Mouse (Mus musculus) liver, embryonic 12.5 days (tissue): ENCODE measurements around the gene Ifi213. TPM values are rescaled to one million over a fixed set of nuclear protein-coding genes. Genes with fewer than 3 reads are reported as not detected.
"Not testable (repeated sequence)": the region's sequence is repeated elsewhere in the genome, so short reads cannot be mapped to it uniquely, and the experiment has no call there.

Experiments
- ATAC-seq: fragments of 200-750 bp; cut with Nextera tagmentation; 2 replicates; pipeline ENCODE4 v1.8.0; 2017; ENCODE audit warnings: moderate number of reproducible peaks, mild to moderate bottlenecking, moderate library complexity
- H3K27ac ChIP-seq: fragments of 300-500 bp; sonication (generic); 2 replicates; pipeline ENCODE4 v1.5.1; 2016; ENCODE audit warnings: mild to moderate bottlenecking
- H3K27me3 ChIP-seq: fragments of 300-500 bp; sonication (generic); replicated peaks from 2 replicates; pipeline ENCODE4 v1.6.1; 2016; ENCODE audit warnings: mild to moderate bottlenecking, moderate library complexity
- H3K36me3 ChIP-seq: fragments of 300-500 bp; sonication (generic); 2 replicates; pipeline ENCODE4 v1.6.1; 2016; ENCODE audit warnings: mild to moderate bottlenecking, moderate library complexity
- H3K4me1 ChIP-seq: fragments of 300-500 bp; sonication (generic); 2 replicates; pipeline ENCODE4 v1.6.1; 2016
- H3K4me2 ChIP-seq: fragments of 300-500 bp; sonication (generic); 2 replicates; pipeline ENCODE4 v1.6.1; 2016; ENCODE audit warnings: mild to moderate bottlenecking, moderate library complexity
- H3K4me3 ChIP-seq: fragments of 300-500 bp; sonication (generic); 2 replicates; pipeline ENCODE4 v1.5.1; 2016; ENCODE audit warnings: mild to moderate bottlenecking, moderate library complexity
- H3K9ac ChIP-seq: fragments of 300-500 bp; sonication (generic); 2 replicates; pipeline ENCODE4 v1.6.1; 2016; ENCODE audit warnings: mild to moderate bottlenecking, moderate library complexity
- H3K9me3 ChIP-seq: fragments of 300-500 bp; sonication (generic); replicated peaks from 2 replicates; pipeline ENCODE4 v1.6.1; 2016; ENCODE audit warnings: mild to moderate bottlenecking, moderate library complexity
- WGBS: fragments of 180-500 bp; shearing (Covaris S2); methylation state at CpG from one replicate; pipeline ENCODE4 v1.1.7; 2016; ENCODE audit not compliant: insufficient replicate concordance; 5-methylcytosine and 5-hydroxymethylcytosine counted together
- polyA plus RNA-seq: library from polyadenylated mRNA; unstranded; fragments of >200 nt; fragmentation: Nextera tagmentation; extraction: Ambion mirVana; gene quantifications from 2 replicates; pipeline ENCODE4 v1.2.1, GENCODE M21; 2016

Ifi213 gene
- not detected in 2 replicates for polyA plus RNA-seq

GRCm38 (mm10) chr1:173598838-173599494 lies at the start of gene Ifi213:
Gene Ifi213 (minus strand): TSS chr1:173599274.
- not testable (repeated sequence) for H3K4me3 ChIP-seq, H3K9ac ChIP-seq, ATAC-seq, H3K27me3 ChIP-seq, H3K36me3 ChIP-seq, H3K4me2 ChIP-seq, H3K9me3 ChIP-seq, H3K27ac ChIP-seq, H3K4me1 ChIP-seq
- 48% methylated on average over 3 of the region's 3 CpGs for WGBS

- H3K27ac ChIP-seq, result no peak overlapping the region
- no peak overlapping the region for H3K4me3 ChIP-seq
- no peak overlapping the region for H3K9ac ChIP-seq
- 49% methylated on average over 2 of the region's 2 CpGs for WGBS
- no peak for ATAC-seq
- H3K4me2 ChIP-seq, result no peak overlapping the region
- H3K4me1 ChIP-seq, result no peaks in the 10 kb centered on the region
- H3K9me3 ChIP-seq, result no peaks in the 10 kb centered on the region
- no peaks in the 10 kb centered on the region for H3K27me3 ChIP-seq
- no peaks in the 10 kb centered on the region for H3K36me3 ChIP-seq
Measured at GRCm38 (mm10) chr1:173645393-173645792, 46.3 kb upstream of the Ifi213 start.

GRCm38 (mm10) chr1:173633969-173634645 lies 35.0 kb upstream of the Ifi213 start:
- 63% methylated on average over 5 of the region's 5 CpGs for WGBS

GRCm38 (mm10) chr1:173630622-173631021 lies 31.5 kb upstream of the Ifi213 start, which contains the start of gene Ifi209:
Gene Ifi209 (plus strand): TSS chr1:173630917.
- H3K27ac ChIP-seq, H3K36me3 ChIP-seq, H3K4me3 ChIP-seq, H3K9ac ChIP-seq, H3K4me1 ChIP-seq, H3K27me3 ChIP-seq, H3K9me3 ChIP-seq, ATAC-seq, H3K4me2 ChIP-seq: not testable (repeated sequence)
- 21% methylated on average over 2 of the region's 2 CpGs for WGBS

More at GRCm38 (mm10) chr1:173633969-173634645, 35.0 kb upstream of the Ifi213 start:
- no peaks in the 10 kb centered on the region for H3K4me1 ChIP-seq
- no peak overlapping the region for H3K4me3 ChIP-seq
- H3K36me3 ChIP-seq, result no peaks in the 10 kb centered on the region
- no peaks in the 10 kb centered on the region for H3K27me3 ChIP-seq
- H3K9me3 ChIP-seq, result no peaks in the 10 kb centered on the region
- no peak overlapping the region for H3K9ac ChIP-seq
- no peak for ATAC-seq
- H3K27ac ChIP-seq, result no peak overlapping the region
- H3K4me2 ChIP-seq, result no peak overlapping the region

GRCm38 (mm10) chr1:173626686-173627085 lies 27.6 kb upstream of the Ifi213 start:
- Histone ChIP-seq H3K9me3 (no peaks in the 10 kb centered on the region), H3K36me3 (no peaks in the 10 kb centered on the region), H3K4me3 (no peak overlapping the region), H3K27me3 (no peaks in the 10 kb centered on the region), H3K4me1 (no peaks in the 10 kb centered on the region), H3K27ac (no peak overlapping the region), H3K4me2 (no peak overlapping the region), H3K9ac (no peak overlapping the region)
- WGBS, result 41% methylated on average over 2 of the region's 2 CpGs
- no peak for ATAC-seq

GRCm38 (mm10) chr1:173624052-173624451 lies 25.0 kb upstream of the Ifi213 start:
- no peaks in the 10 kb centered on the region for H3K4me1 ChIP-seq
- 69% methylated on average over 2 of the region's 2 CpGs for WGBS
- no peak overlapping the region for H3K27ac ChIP-seq
- no peaks in the 10 kb centered on the region for H3K9me3 ChIP-seq
- no peaks in the 10 kb centered on the region for H3K36me3 ChIP-seq
- H3K9ac ChIP-seq, result no peak overlapping the region
- ATAC-seq, result no peak
- H3K4me2 ChIP-seq, result no peak overlapping the region
- no peaks in the 10 kb centered on the region for H3K27me3 ChIP-seq
- H3K4me3 ChIP-seq, result no peak overlapping the region

GRCm38 (mm10) chr1:173622216-173622615 lies 23.1 kb upstream of the Ifi213 start:
- H3K4me2 ChIP-seq, H3K4me3 ChIP-seq, H3K9me3 ChIP-seq, H3K36me3 ChIP-seq, H3K9ac ChIP-seq, ATAC-seq, H3K27me3 ChIP-seq, H3K27ac ChIP-seq, H3K4me1 ChIP-seq: not testable (repeated sequence)
- WGBS, result 54% methylated on average over 2 of the region's 2 CpGs

- H3K36me3 ChIP-seq, H3K9me3 ChIP-seq, H3K27ac ChIP-seq, H3K9ac ChIP-seq, H3K4me1 ChIP-seq, ATAC-seq, H3K27me3 ChIP-seq, H3K4me3 ChIP-seq, H3K4me2 ChIP-seq: not testable (repeated sequence)
- 70% methylated on average over 3 of the region's 3 CpGs for WGBS
Measured at GRCm38 (mm10) chr1:173610291-173610690, 11.2 kb upstream of the Ifi213 start.

GRCm38 (mm10) chr1:173589698-173590097 lies 9.4 kb downstream of the Ifi213 start:
- WGBS, result 80% methylated on average over 2 of the region's 2 CpGs
- not testable (repeated sequence) for H3K4me1 ChIP-seq, H3K27ac ChIP-seq

GRCm38 (mm10) chr1:173579921-173580585 lies 19.0 kb downstream of the Ifi213 start:
- Histone ChIP-seq H3K9me3 (peaks cover 36% of the 10 kb centered on the region), H3K36me3 (no peaks in the 10 kb centered on the region), H3K27me3 (no peaks in the 10 kb centered on the region), H3K27ac (no peak overlapping the region), H3K4me3 (no peak overlapping the region), H3K9ac (no peak overlapping the region), H3K4me1 (no peaks in the 10 kb centered on the region), H3K4me2 (no peak overlapping the region)
- ATAC-seq, result no peak
- WGBS, result 80% methylated on average over 26 of the region's 26 CpGs

More at GRCm38 (mm10) chr1:173589698-173590097, 9.4 kb downstream of the Ifi213 start:
- ATAC-seq, H3K9me3 ChIP-seq, H3K4me2 ChIP-seq, H3K4me3 ChIP-seq, H3K27me3 ChIP-seq, H3K36me3 ChIP-seq, H3K9ac ChIP-seq: not testable (repeated sequence)

GRCm38 (mm10) chr1:173579079-173579478 lies 20.0 kb downstream of the Ifi213 start:
- no peaks in the 10 kb centered on the region for H3K36me3 ChIP-seq
- no peak overlapping the region for H3K4me3 ChIP-seq
- no peak overlapping the region for H3K4me2 ChIP-seq
- H3K9ac ChIP-seq, result no peak overlapping the region
- no peaks in the 10 kb centered on the region for H3K4me1 ChIP-seq
- H3K27me3 ChIP-seq, result no peaks in the 10 kb centered on the region
- 73% methylated on average over 9 of the region's 9 CpGs for WGBS
- H3K27ac ChIP-seq, result no peak overlapping the region
- peaks cover 36% of the 10 kb centered on the region for H3K9me3 ChIP-seq
- ATAC-seq, result no peak

- not testable (repeated sequence) for H3K27me3 ChIP-seq, ATAC-seq, H3K36me3 ChIP-seq, H3K9ac ChIP-seq, H3K4me2 ChIP-seq, H3K4me1 ChIP-seq, H3K27ac ChIP-seq, H3K4me3 ChIP-seq, H3K9me3 ChIP-seq
- 65% methylated on average over 5 of the region's 5 CpGs for WGBS
Measured at GRCm38 (mm10) chr1:173550491-173551050, 48.5 kb downstream of the Ifi213 start.
